24 mouse cellular contexts compared by ENCODE assay signal in genomic region chr11:105933746-105934145, GRCm38 (mm10). TPM values are rescaled to one million over a fixed set of nuclear protein-coding genes. Genes with fewer than 3 reads are reported as not detected.
A peak's percentile ranks its signal among the peaks of the same experiment; 100 is the strongest.
DNase-seq lines count a peak whose midpoint lies in the region; ATAC-seq and TF ChIP-seq lines count a peak whose summit lies in the region.
"Had no signal": no experiment of that assay in that cellular context is flagged by ENCODE, and none has a peak within 500 bp of the region (broad histone marks: within the 10 kb centered on the region; RNA-seq: fewer than 3 reads in every experiment).

No protein-coding gene starts in this region.

- no peak overlapping the region for H3K4me2 ChIP-seq in hindbrain, embryonic 11.5 days (replicated peaks; ENCODE audit: low read depth, low read length)
- no peak overlapping the region for H3K4me2 ChIP-seq in lung, embryonic 16.5 days (ENCODE audit: low read depth, low read length)
- H3K4me2 ChIP-seq in stomach, postnatal 0 days (replicated peaks; ENCODE audit: low read depth), result no peak overlapping the region
- H3K4me2 ChIP-seq: forebrain, embryonic 13.5 days; heart, embryonic 12.5 days; kidney, embryonic 15.5 days; liver, embryonic 12.5 days; midbrain, embryonic 12.5 days had no signal

- WGBS in hindbrain, embryonic 10.5 days, result 87% methylated on average over 8 of the region's 8 CpGs
- 88% methylated on average over 8 of the region's 8 CpGs for whole genome bisulfite sequencing in hindbrain, embryonic 11.5 days
- WGBS in lung, embryonic 16.5 days, result 37% methylated on average over 8 of the region's 8 CpGs
- WGBS in stomach, postnatal 0 days, result 55% methylated on average over 8 of the region's 8 CpGs

- no peak overlapping the region for H3K4me3 ChIP-seq in hindbrain, embryonic 10.5 days
- H3K4me3 ChIP-seq in hindbrain, embryonic 11.5 days (ENCODE audit: low read depth, low read length), result no peak overlapping the region
- no peak overlapping the region for H3K4me3 ChIP-seq in embryonic fibroblast, embryonic 13.5 days (ENCODE audit: insufficient read depth, low read length)
- H3K4me3 ChIP-seq in lung, embryonic 16.5 days (ENCODE audit: low read length), result no peak overlapping the region
- no peak overlapping the region for H3K4me3 ChIP-seq in stomach, postnatal 0 days (ENCODE audit: low read depth, low read length)
- H3K4me3 ChIP-seq: forebrain, embryonic 13.5 days; heart, embryonic 12.5 days; kidney, embryonic 15.5 days; left cerebral cortex, adult 2 months; liver, embryonic 12.5 days; midbrain, embryonic 12.5 days had no signal

- ATAC-seq in hindbrain, embryonic 11.5 days (ENCODE audit: low FRiP score), result no peak
- ATAC-seq in lung, embryonic 16.5 days (ENCODE audit: low read depth), result peak; percentile 73
- ATAC-seq in stomach, postnatal 0 days (ENCODE audit: low FRiP score, low TSS enrichment), result no peak
- ATAC-seq: CD4-positive, CD25-positive, alpha-beta regulatory T cell, adult 4 months; forebrain, embryonic 13.5 days; hindbrain, embryonic 16.5 days; liver, embryonic 12.5 days; liver, postnatal 0 days had no signal

- H3K36me3 ChIP-seq in hindbrain, embryonic 10.5 days, result 0 out of 2 replicates have a peak, but pooled peaks cover 3% of the 10 kb centered on the region
- no peaks in the 10 kb centered on the region for H3K36me3 ChIP-seq in hindbrain, embryonic 11.5 days (ENCODE audit: control insufficient read depth, insufficient read depth, low read length)
- no peaks in the 10 kb centered on the region for H3K36me3 ChIP-seq in lung, embryonic 16.5 days (ENCODE audit: control insufficient read depth, insufficient read depth, low read length)
- no peaks in the 10 kb centered on the region for H3K36me3 ChIP-seq in stomach, postnatal 0 days (ENCODE audit: control insufficient read depth, insufficient read depth, low read length)
- H3K36me3 ChIP-seq: kidney, embryonic 15.5 days; liver, embryonic 12.5 days; midbrain, embryonic 12.5 days had no signal

- TF ChIP-seq POLR2A in embryonic fibroblast, embryonic 13.5 days (IDR thresholded peaks at IDR 0.05; ENCODE audit: low read depth, low read length), result no peak

- no peak for TF ChIP-seq EP300 in stomach, postnatal 0 days (optimal IDR thresholded peaks at IDR 0.05)

- no peaks in the 10 kb centered on the region for H3K9me3 ChIP-seq in hindbrain, embryonic 10.5 days
- no peaks in the 10 kb centered on the region for H3K9me3 ChIP-seq in hindbrain, embryonic 11.5 days (ENCODE audit: control insufficient read depth, low read length)
- H3K9me3 ChIP-seq in lung, embryonic 16.5 days (ENCODE audit: control insufficient read depth, low read length), result no peaks in the 10 kb centered on the region
- H3K9me3 ChIP-seq in stomach, postnatal 0 days (ENCODE audit: control insufficient read depth, low read length), result no peaks in the 10 kb centered on the region
- H3K9me3 ChIP-seq: forebrain, embryonic 13.5 days; heart, embryonic 12.5 days; kidney, embryonic 15.5 days; liver, embryonic 12.5 days; midbrain, embryonic 12.5 days had no signal

- H3K27ac ChIP-seq in hindbrain, embryonic 10.5 days, result peak overlapping the region; percentile 86
- H3K27ac ChIP-seq in hindbrain, embryonic 11.5 days (ENCODE audit: low read depth, low read length), result no peak overlapping the region
- peak overlapping the region; percentile 67; the same call in 1 of the 2 replicates for H3K27ac ChIP-seq in embryonic fibroblast, embryonic 13.5 days (ENCODE audit: insufficient read depth, low read length)
- H3K27ac ChIP-seq in lung, embryonic 16.5 days (ENCODE audit: low read length), result peak overlapping the region; percentile 64
- 0 out of 2 replicates have a peak overlapping the region, but pooled peaks have one; percentile 35 for H3K27ac ChIP-seq in stomach, postnatal 0 days (replicated peaks)
- H3K27ac ChIP-seq: forebrain, embryonic 13.5 days; kidney, embryonic 15.5 days; left cerebral cortex, adult 2 months; liver, embryonic 12.5 days had no signal

- peaks cover 36% of the 10 kb centered on the region for H3K4me1 ChIP-seq in hindbrain, embryonic 10.5 days (replicated peaks)
- peaks cover 4% of the 10 kb centered on the region; the same call in 1 of the 2 replicates for H3K4me1 ChIP-seq in hindbrain, embryonic 11.5 days (replicated peaks; ENCODE audit: control insufficient read depth, insufficient read depth, low read length)
- 0 out of 2 replicates have a peak, but pooled peaks cover 3% of the 10 kb centered on the region for H3K4me1 ChIP-seq in embryonic fibroblast, embryonic 13.5 days (ENCODE audit: control insufficient read depth, insufficient read depth, low read length)
- H3K4me1 ChIP-seq in lung, embryonic 16.5 days (replicated peaks; ENCODE audit: control insufficient read depth, insufficient read depth, low read length), result peaks cover 16% of the 10 kb centered on the region
- peaks cover 3% of the 10 kb centered on the region for H3K4me1 ChIP-seq in stomach, postnatal 0 days (replicated peaks; ENCODE audit: control insufficient read depth, insufficient read depth)
- H3K4me1 ChIP-seq: heart, embryonic 12.5 days; kidney, embryonic 15.5 days; liver, embryonic 12.5 days had no signal

- H3K9ac ChIP-seq in hindbrain, embryonic 11.5 days (ENCODE audit: low read depth, low read length), result no peak overlapping the region
- no peak overlapping the region for H3K9ac ChIP-seq in lung, embryonic 16.5 days (ENCODE audit: low read length)
- H3K9ac ChIP-seq in stomach, postnatal 0 days (ENCODE audit: low read length), result no peak overlapping the region
- H3K9ac ChIP-seq: forebrain, embryonic 13.5 days; heart, embryonic 12.5 days; kidney, embryonic 15.5 days; liver, embryonic 12.5 days; liver, postnatal 0 days; midbrain, embryonic 12.5 days had no signal

- TF ChIP-seq CTCF in embryonic fibroblast, embryonic 13.5 days (IDR thresholded peaks at IDR 0.05; ENCODE audit: borderline replicate concordance, insufficient read depth, low read length), result no peak
- TF ChIP-seq CTCF in stomach, postnatal 0 days (IDR thresholded peaks at IDR 0.05; ENCODE audit: low read depth), result no peak

- DNase-seq in hindbrain, embryonic 10.5 days (ENCODE audit: low spot score), result no peak
- no peak for DNase-seq in hindbrain, embryonic 11.5 days (ENCODE audit: low spot score)
- DNase-seq in stomach, postnatal 0 days (ENCODE audit: low spot score), result no peak
- DNase-seq in retina, embryonic 14.5 days (ENCODE audit: low spot score), result no peak
- DNase-seq in B cell, adult 2 months, result no peak
- DNase-seq: adrenal gland, postnatal 25 days; cerebellum, adult 11-12 months; kidney, adult 18-20 months; kidney, postnatal 25 days; liver, postnatal 0 days; retina, postnatal 1 day; right cerebral cortex, postnatal 14 days; thymus, adult 18-20 months; thymus, postnatal 25 days had no signal

- H3K27me3 ChIP-seq in hindbrain, embryonic 10.5 days (ENCODE audit: insufficient read depth, poor library complexity, severe bottlenecking), result peaks cover 4% of the 10 kb centered on the region; the same call in 1 of the 2 replicates
- no peaks in the 10 kb centered on the region for H3K27me3 ChIP-seq in hindbrain, embryonic 11.5 days (ENCODE audit: control insufficient read depth, insufficient read depth, low read length)
- H3K27me3 ChIP-seq in lung, embryonic 16.5 days (ENCODE audit: control insufficient read depth, insufficient read depth, low read depth, low read length), result no peaks in the 10 kb centered on the region
- no peaks in the 10 kb centered on the region for H3K27me3 ChIP-seq in stomach, postnatal 0 days (ENCODE audit: control insufficient read depth, insufficient read depth, low read length)
- H3K27me3 ChIP-seq: forebrain, embryonic 13.5 days had no signal

RNA-seq across cellular contexts. Expression of gene Cyb561, which starts 19.4 kb away (rescaled TPM):
- polyA plus RNA-seq in hindbrain, embryonic 10.5 days (2016; fragmentation: Nextera tagmentation; extraction: Ambion mirVana), result 20.0 and 23.6 TPM in 2 replicates
- polyA plus RNA-seq in hindbrain, embryonic 11.5 days (2014; fragmentation: Nextera tagmentation; extraction: Ambion mirVana), result 17.6 and 20.9 TPM in 2 replicates
- polyA plus RNA-seq in embryonic fibroblast, embryonic 13.5 days (2011; ENCODE audit: insufficient read length, low read depth, missing spikeins), result 2.6 and 3.4 TPM in 2 replicates
- 41.9 and 44.6 TPM in 2 replicates for polyA plus RNA-seq in lung, embryonic 16.5 days (2015; fragmentation: Nextera tagmentation; extraction: Ambion mirVana)
- polyA plus RNA-seq in stomach, postnatal 0 days (2015; fragmentation: Nextera tagmentation; extraction: Ambion mirVana), result 56.1 and 58.3 TPM in 2 replicates

RNA-seq across cellular contexts. Expression of gene Ace, which starts 34.0 kb away (rescaled TPM):
- 1.3 TPM in 2 replicates for polyA plus RNA-seq in hindbrain, embryonic 10.5 days (2016; fragmentation: Nextera tagmentation; extraction: Ambion mirVana)
- 0.46 and 0.53 TPM in 2 replicates for polyA plus RNA-seq in hindbrain, embryonic 11.5 days (2014; fragmentation: Nextera tagmentation; extraction: Ambion mirVana)
- polyA plus RNA-seq in embryonic fibroblast, embryonic 13.5 days (2011; ENCODE audit: insufficient read length, low read depth, missing spikeins), result 0.57 and 1.3 TPM in 2 replicates
- polyA plus RNA-seq in lung, embryonic 16.5 days (2015; fragmentation: Nextera tagmentation; extraction: Ambion mirVana), result 16.2 and 17.9 TPM in 2 replicates
- 2.1 and 2.4 TPM in 2 replicates for polyA plus RNA-seq in stomach, postnatal 0 days (2015; fragmentation: Nextera tagmentation; extraction: Ambion mirVana)
- polyA plus RNA-seq: CD4-positive, CD25-positive, alpha-beta regulatory T cell, adult 4 months had no signal
